Mouse (Mus musculus): ENCODE measurements around the gene Tor2a.

GRCm38 (mm10) chr2:32778081-32778480 lies 21.0 kb downstream of the Tor2a start:
- TF ChIP-seq POLR2A (IDR thresholded peaks at IDR 0.05; ENCODE audit: control insufficient read depth, extremely low read depth, insufficient read depth, low read length, poor library complexity) (0 out of 2 replicates have a peak, but pooled peaks have one; percentile 47), CTCF (IDR thresholded peaks at IDR 0.05; ENCODE audit: borderline replicate concordance, control insufficient read depth, extremely low read depth, insufficient read depth, low read length, poor library complexity) (0 out of 2 replicates have a peak, but pooled peaks have one; percentile 26)

Measured in thymus, adult 2 months (tissue).